Mouse (Mus musculus): ENCODE measurements around the gene Agpat1. TPM values are rescaled to one million over a fixed set of nuclear protein-coding genes. Genes with fewer than 3 reads are reported as not detected.

Gene Agpat1
- polyA plus RNA-seq, 1 experiment from 2014 or later, result 35.7 TPM

- H3K27ac ChIP-seq (ENCODE audit: low read length), result peak overlapping the region; percentile 54
- no peak overlapping the region; the same call in 1 of the 2 replicates for H3K4me2 ChIP-seq (replicated peaks; ENCODE audit: low read depth, low read length)
- WGBS, result 36% methylated on average over 8 of the region's 8 CpGs
- ATAC-seq (no peak), DNase-seq (ENCODE audit: low spot score) (peak; percentile 36)
- H3K4me1 ChIP-seq (ENCODE audit: insufficient read depth, low read depth, low read length), result no peaks in the 10 kb centered on the region
- H3K4me3 ChIP-seq (ENCODE audit: low read depth, low read length), result no peak overlapping the region
- H3K36me3 ChIP-seq (ENCODE audit: insufficient read depth, low read length), result no peaks in the 10 kb centered on the region
- no peaks in the 10 kb centered on the region for H3K9me3 ChIP-seq (ENCODE audit: low read length)
- no peaks in the 10 kb centered on the region for H3K27me3 ChIP-seq (replicated peaks; ENCODE audit: insufficient read depth, low read length)
- no peak overlapping the region for H3K9ac ChIP-seq (replicated peaks; ENCODE audit: low read depth)
- no peak for TF ChIP-seq EP300 (IDR thresholded peaks at IDR 0.05)
- no peak for TF ChIP-seq CTCF (IDR thresholded peaks at IDR 0.05)
These were observed 42.9 kb upstream of the Agpat1 start for GRCm38 (mm10) chr17:34561200-34561599.

- Histone ChIP-seq H3K4me2 (replicated peaks; ENCODE audit: low read depth, low read length) (no peak overlapping the region), H3K4me1 (ENCODE audit: insufficient read depth, low read depth, low read length) (no peaks in the 10 kb centered on the region), H3K27ac (ENCODE audit: low read length) (no peak overlapping the region), H3K9me3 (ENCODE audit: low read length) (no peaks in the 10 kb centered on the region), H3K36me3 (ENCODE audit: insufficient read depth, low read length) (no peaks in the 10 kb centered on the region), H3K4me3 (ENCODE audit: low read depth, low read length) (no peak overlapping the region), H3K27me3 (replicated peaks; ENCODE audit: insufficient read depth, low read length) (no peaks in the 10 kb centered on the region), H3K9ac (replicated peaks; ENCODE audit: low read depth) (no peak overlapping the region)
- ATAC-seq (no peak), DNase-seq (ENCODE audit: low spot score) (no peak)
- no peak for TF ChIP-seq EP300 (IDR thresholded peaks at IDR 0.05)
- no peak for TF ChIP-seq CTCF (IDR thresholded peaks at IDR 0.05)
- WGBS, result 55% methylated on average over 3 of the region's 3 CpGs
These were observed 41.5 kb upstream of the Agpat1 start for GRCm38 (mm10) chr17:34562595-34562994.

- no peak overlapping the region for H3K9ac ChIP-seq (replicated peaks; ENCODE audit: low read depth)
- 59% methylated on average over 11 of the region's 11 CpGs for WGBS
- H3K27ac ChIP-seq (ENCODE audit: low read length), result no peak overlapping the region
- H3K4me3 ChIP-seq (ENCODE audit: low read depth, low read length), result no peak overlapping the region
- DNase-seq (ENCODE audit: low spot score) (no peak), ATAC-seq (no peak)
- H3K4me2 ChIP-seq (replicated peaks; ENCODE audit: low read depth, low read length), result no peak overlapping the region
- H3K36me3 ChIP-seq (ENCODE audit: insufficient read depth, low read length), result no peaks in the 10 kb centered on the region
- no peaks in the 10 kb centered on the region for H3K9me3 ChIP-seq (ENCODE audit: low read length)
- no peaks in the 10 kb centered on the region for H3K4me1 ChIP-seq (ENCODE audit: insufficient read depth, low read depth, low read length)
- TF ChIP-seq CTCF (IDR thresholded peaks at IDR 0.05), result no peak
- TF ChIP-seq EP300 (IDR thresholded peaks at IDR 0.05), result no peak
- no peaks in the 10 kb centered on the region for H3K27me3 ChIP-seq (replicated peaks; ENCODE audit: insufficient read depth, low read length)
These were observed 40.7 kb upstream of the Agpat1 start for GRCm38 (mm10) chr17:34563354-34563753.

GRCm38 (mm10) chr17:34564003-34564421, 40.0 kb upstream of the Agpat1 start, which contains the start of gene Notch4:
Notch4 (plus strand) TSS chr17:34564268.
- ATAC-seq (peak; percentile 87), DNase-seq (ENCODE audit: low spot score) (peak; percentile 77)
- Histone ChIP-seq H3K4me2 (replicated peaks; ENCODE audit: low read depth, low read length) (peak within 1 kb of the TSS; percentile 51), H3K9me3 (ENCODE audit: low read length) (no peaks in the 10 kb centered on the region), H3K4me3 (ENCODE audit: low read depth, low read length) (peak within 1 kb of the TSS; percentile 29), H3K36me3 (ENCODE audit: insufficient read depth, low read length) (no peaks in the 10 kb centered on the region), H3K9ac (replicated peaks; ENCODE audit: low read depth) (peak within 1 kb of the TSS; percentile 35; the same call in 1 of the 2 replicates), H3K27ac (ENCODE audit: low read length) (peak within 1 kb of the TSS; percentile 95), H3K27me3 (replicated peaks; ENCODE audit: insufficient read depth, low read length) (no peaks in the 10 kb centered on the region), H3K4me1 (ENCODE audit: insufficient read depth, low read depth, low read length) (no peaks in the 10 kb centered on the region)
- 7% methylated on average over 6 of the region's 6 CpGs for WGBS
- peak; percentile 78 for TF ChIP-seq EP300 (IDR thresholded peaks at IDR 0.05)
- TF ChIP-seq CTCF (IDR thresholded peaks at IDR 0.05), result peak; percentile 41

- Histone ChIP-seq H3K4me1 (ENCODE audit: insufficient read depth, low read depth, low read length) (no peaks in the 10 kb centered on the region), H3K36me3 (ENCODE audit: insufficient read depth, low read length) (no peaks in the 10 kb centered on the region), H3K4me3 (ENCODE audit: low read depth, low read length) (peak overlapping the region; percentile 29), H3K4me2 (replicated peaks; ENCODE audit: low read depth, low read length) (peak overlapping the region; percentile 51), H3K27me3 (replicated peaks; ENCODE audit: insufficient read depth, low read length) (no peaks in the 10 kb centered on the region), H3K9ac (replicated peaks; ENCODE audit: low read depth) (0 out of 2 replicates have a peak overlapping the region, but pooled peaks have one; percentile 35), H3K27ac (ENCODE audit: low read length) (peak overlapping the region; percentile 95), H3K9me3 (ENCODE audit: low read length) (no peaks in the 10 kb centered on the region)
- TF ChIP-seq CTCF (IDR thresholded peaks at IDR 0.05) (no peak), EP300 (IDR thresholded peaks at IDR 0.05) (peak; percentile 76)
- ATAC-seq, result peak; percentile 72
- peak; percentile 76 for DNase-seq (ENCODE audit: low spot score)
- WGBS, result 15% methylated on average over 3 of the region's 3 CpGs
These were observed 39.3 kb upstream of the Agpat1 start for GRCm38 (mm10) chr17:34564796-34565195.

GRCm38 (mm10) chr17:34567311-34567710, 36.8 kb upstream of the Agpat1 start:
- Histone ChIP-seq H3K27me3 (replicated peaks; ENCODE audit: insufficient read depth, low read length) (no peaks in the 10 kb centered on the region), H3K4me2 (replicated peaks; ENCODE audit: low read depth, low read length) (no peak overlapping the region), H3K9ac (replicated peaks; ENCODE audit: low read depth) (no peak overlapping the region), H3K36me3 (ENCODE audit: insufficient read depth, low read length) (no peaks in the 10 kb centered on the region), H3K4me3 (ENCODE audit: low read depth, low read length) (no peak overlapping the region), H3K9me3 (ENCODE audit: low read length) (no peaks in the 10 kb centered on the region), H3K27ac (ENCODE audit: low read length) (no peak overlapping the region), H3K4me1 (ENCODE audit: insufficient read depth, low read depth, low read length) (no peaks in the 10 kb centered on the region)
- WGBS, result 63% methylated on average over 7 of the region's 9 CpGs
- ATAC-seq, result no peak
- DNase-seq (ENCODE audit: low spot score), result no peak
- TF ChIP-seq EP300 (IDR thresholded peaks at IDR 0.05), result no peak
- TF ChIP-seq CTCF (IDR thresholded peaks at IDR 0.05), result no peak

GRCm38 (mm10) chr17:34568421-34568820, 35.6 kb upstream of the Agpat1 start:
- no peaks in the 10 kb centered on the region for H3K4me1 ChIP-seq (ENCODE audit: insufficient read depth, low read depth, low read length)
- no peak overlapping the region for H3K4me2 ChIP-seq (replicated peaks; ENCODE audit: low read depth, low read length)
- TF ChIP-seq EP300 (IDR thresholded peaks at IDR 0.05), result no peak
- no peak for TF ChIP-seq CTCF (IDR thresholded peaks at IDR 0.05)
- H3K27ac ChIP-seq (ENCODE audit: low read length), result no peak overlapping the region
- H3K27me3 ChIP-seq (replicated peaks; ENCODE audit: insufficient read depth, low read length), result no peaks in the 10 kb centered on the region
- ATAC-seq (no peak), DNase-seq (ENCODE audit: low spot score) (no peak)
- 66% methylated on average over 11 of the region's 13 CpGs for WGBS
- no peaks in the 10 kb centered on the region for H3K36me3 ChIP-seq (ENCODE audit: insufficient read depth, low read length)
- no peaks in the 10 kb centered on the region for H3K9me3 ChIP-seq (ENCODE audit: low read length)
- H3K4me3 ChIP-seq (ENCODE audit: low read depth, low read length), result no peak overlapping the region
- no peak overlapping the region for H3K9ac ChIP-seq (replicated peaks; ENCODE audit: low read depth)
